Mouse (Mus musculus) layer of hippocampus, adult 18-20 months (tissue): ENCODE measurements at regions not wholly inside any gene's neighbourhood (a gene's known extent, or its start where the extent isn't known, plus 50 kb on each side); places are given as distances from the start of the nearest gene placed in this dataset.

Source experiments
- DNase-seq, 2 experiments: peaks; one replicate each; pipeline ENCODE4 v3.0.0; 2022; ENCODE audit warnings: low spot score in 2 of 2

- DNase-seq, result no peak
Observed at GRCm38 (mm10) chr1:142838663-142839062, 801.8 kb upstream of the B3galt2 start.

DNA sequence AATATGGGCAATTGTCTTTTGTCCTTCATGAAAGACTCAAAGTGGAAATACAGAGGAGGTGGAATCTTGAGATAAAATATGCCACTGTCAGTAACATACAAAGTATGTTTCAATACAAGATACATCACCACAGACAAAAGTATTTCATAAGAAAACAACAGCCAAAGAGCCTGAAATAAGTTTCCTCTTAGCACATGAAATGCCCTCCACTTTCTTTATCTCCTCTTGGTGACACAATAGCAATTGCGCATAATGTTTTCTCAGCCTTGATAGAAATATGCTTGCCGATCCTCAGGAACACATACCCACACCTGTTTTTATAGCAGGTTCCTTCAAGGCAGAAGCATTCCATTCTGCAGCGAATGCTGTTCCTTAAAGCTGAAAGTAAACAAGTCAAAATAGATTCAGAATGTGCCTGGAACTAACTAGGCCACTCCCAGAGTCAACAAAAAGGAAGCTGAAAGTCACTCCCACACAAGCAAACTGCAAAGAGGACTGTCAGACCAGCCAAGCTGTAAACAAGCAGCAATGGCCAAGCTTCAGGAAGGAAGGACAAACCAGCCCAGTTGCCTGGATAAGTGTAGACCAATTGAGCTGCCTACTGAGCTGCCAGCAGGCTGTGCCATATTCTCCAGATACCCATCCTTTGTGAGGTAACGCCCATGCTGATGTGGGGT is 773.3 kb upstream of the B3galt2 start:
- DNase-seq, result no peak

GRCm38 (mm10) chr1:142891842-142892241 is 748.6 kb upstream of the B3galt2 start:
- no peak for DNase-seq

GRCm38 (mm10) chr1:142893156-142893555 is 747.3 kb upstream of the B3galt2 start:
- DNase-seq, result no peak

GRCm38 (mm10) chr1:142894145-142894544 is 746.3 kb upstream of the B3galt2 start:
- no peak for DNase-seq

- DNase-seq, result no peak
Observed at GRCm38 (mm10) chr1:142895081-142895480, 745.4 kb upstream of the B3galt2 start.

DNA sequence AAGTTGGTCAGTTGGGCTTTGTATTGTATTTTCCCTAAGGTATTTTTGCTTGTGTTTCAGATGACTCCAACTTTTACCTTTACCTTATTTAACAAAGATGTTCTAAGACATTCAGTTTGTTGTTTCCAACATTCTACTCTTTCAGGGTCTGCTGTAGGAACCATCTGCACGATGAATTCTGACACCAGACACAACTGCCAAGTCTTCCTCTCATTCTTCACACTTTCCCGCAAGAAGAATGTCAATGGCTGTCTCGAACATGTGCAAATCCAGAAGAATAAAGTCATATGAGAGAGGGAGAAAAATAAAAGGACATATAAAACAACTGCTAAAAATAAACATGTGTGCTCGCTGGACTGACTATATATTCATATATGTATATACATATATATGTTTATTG is 730.6 kb upstream of the B3galt2 start:
- no peak for DNase-seq

- DNase-seq, result no peak
Observed at GRCm38 (mm10) chr1:142956686-142957085, 683.8 kb upstream of the B3galt2 start.

GRCm38 (mm10) chr1:142971475-142971874 is 669.0 kb upstream of the B3galt2 start:
- no peak for DNase-seq

DNA sequence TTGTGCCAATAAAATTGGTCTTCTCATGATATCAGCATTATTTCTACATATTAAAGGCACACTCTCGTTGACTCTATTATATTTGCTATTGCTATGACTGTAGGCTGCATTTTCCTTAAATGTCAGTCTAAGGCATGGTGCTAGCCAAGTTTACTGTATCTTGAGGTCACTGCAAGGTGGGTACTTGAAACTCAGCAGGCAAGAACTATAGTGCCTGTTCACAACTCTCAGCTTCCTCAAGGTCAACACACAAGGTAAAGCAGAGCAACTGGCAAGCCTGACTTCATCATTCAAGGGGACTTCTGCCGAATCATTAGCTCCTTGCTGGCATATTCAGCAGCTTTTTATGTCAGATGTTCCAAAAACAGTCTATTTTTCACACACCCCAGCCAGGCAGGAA is 667.1 kb upstream of the B3galt2 start:
- DNase-seq, result no peak

DNA sequence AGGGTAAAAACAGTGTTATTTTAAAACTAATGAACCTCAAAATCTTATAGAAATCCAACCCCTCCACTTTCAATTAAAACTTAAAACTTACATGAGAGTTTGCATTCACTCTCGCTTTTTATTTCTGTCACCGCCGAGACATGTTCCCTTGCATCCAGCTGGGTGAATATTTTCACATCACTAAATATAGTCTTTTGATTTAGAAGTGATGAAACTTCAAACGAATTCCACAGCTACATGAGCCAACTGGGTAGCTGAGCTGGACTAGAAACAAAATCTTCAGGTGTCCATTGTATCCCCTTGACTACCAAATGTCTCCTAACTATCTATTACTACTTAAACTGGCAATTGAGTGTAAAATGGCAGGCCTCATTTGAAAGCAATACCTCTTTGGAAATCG is 657.5 kb upstream of the B3galt2 start:
- DNase-seq, result no peak

DNA sequence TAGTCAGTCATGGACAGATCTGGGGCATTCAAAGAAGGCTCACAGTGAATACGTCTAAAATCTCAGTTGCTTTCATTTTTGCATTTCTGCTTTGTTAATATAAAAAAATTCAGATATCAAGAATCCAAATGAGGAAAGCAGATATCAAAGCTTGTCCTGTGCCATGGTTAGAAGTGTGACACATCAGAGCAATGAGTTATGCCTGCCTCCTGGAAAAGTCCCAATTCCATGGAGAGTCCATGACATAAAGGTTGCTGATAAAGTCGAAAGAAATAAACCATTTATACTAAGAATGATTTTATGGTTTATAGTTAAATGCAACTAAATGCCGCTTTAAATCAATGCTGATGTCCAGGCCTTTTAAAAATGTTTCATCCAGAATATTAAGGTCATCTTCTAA is 656.8 kb upstream of the B3galt2 start:
- no peak for DNase-seq

- no peak for DNase-seq
Observed at GRCm38 (mm10) chr1:142985516-142985915, 654.9 kb upstream of the B3galt2 start.

GRCm38 (mm10) chr1:143000216-143000615 is 640.2 kb upstream of the B3galt2 start:
- DNase-seq, result no peak

- no peak for DNase-seq
Observed at GRCm38 (mm10) chr1:143001112-143001511, 639.4 kb upstream of the B3galt2 start.

DNA sequence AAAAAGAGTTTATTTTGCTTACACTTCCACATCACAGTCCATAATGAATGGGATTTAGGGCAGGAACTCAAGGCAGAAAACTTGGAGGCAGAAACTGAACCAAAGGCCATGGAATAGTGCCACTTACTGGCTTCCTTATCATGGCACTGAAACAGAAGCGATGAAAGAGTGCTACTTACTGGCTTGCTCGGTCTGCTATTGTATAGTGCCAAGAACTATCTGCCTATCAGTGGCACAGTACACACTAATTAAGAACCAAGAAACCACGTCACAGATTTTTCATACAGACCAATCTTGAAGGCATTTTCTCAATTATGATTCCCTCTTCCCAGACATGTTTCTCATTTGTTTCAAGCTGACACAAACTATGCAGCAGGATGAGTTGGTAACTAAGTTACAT is 634.4 kb upstream of the B3galt2 start:
- no peak for DNase-seq

GRCm38 (mm10) chr1:143019982-143020381 is 620.5 kb upstream of the B3galt2 start:
- DNase-seq, result no peak

GRCm38 (mm10) chr1:143053161-143053560 is 587.3 kb upstream of the B3galt2 start:
- peak in 1 of 2 experiments; percentile 31 for DNase-seq

DNA sequence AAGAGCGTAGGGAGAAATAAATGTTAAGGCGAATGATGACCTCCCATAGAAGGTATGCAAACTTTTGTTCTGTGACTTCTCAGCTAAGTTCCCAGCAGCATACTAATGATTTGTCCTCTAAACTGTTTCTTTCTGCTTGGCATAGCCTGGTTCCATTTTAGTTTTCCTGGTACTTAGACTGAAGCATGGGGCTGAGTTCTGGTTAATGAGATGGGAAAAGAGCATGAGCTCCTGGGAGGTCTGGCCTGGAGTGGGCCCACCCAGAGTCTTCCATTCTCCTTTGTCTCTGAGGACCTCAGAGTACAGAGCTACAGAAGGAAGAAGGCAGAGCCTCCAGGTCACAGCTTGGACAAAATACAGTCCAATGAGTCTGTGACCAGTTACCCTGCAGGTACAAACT is 586.9 kb upstream of the B3galt2 start:
- peak in 1 of 2 experiments; percentile 44 for DNase-seq

DNA sequence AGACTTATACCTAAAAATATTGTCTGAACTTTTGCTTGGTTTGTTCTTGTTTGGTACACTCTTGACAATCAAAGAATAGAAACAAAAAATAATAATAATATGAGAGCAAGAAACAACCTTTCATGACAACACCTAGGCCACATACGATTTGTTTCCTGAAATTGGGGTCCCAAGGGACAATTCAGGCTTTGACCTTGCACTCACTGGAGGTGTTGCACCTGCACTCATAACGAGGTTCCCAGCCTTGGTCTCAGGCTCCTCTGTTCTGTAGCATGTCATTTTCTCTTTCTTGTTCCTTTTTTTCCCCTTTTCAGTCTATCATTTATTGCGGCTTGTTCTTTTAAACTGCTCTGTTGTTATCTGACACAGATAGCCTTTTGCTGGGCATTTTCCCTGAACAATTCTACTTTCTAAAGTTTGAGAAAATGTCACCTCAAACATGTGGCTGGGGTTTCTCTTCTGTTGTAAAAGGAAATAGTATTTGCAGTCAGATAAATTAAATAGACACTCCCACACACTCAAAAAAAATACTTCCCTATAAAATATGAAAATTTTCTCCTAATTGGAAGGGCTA is 585.9 kb upstream of the B3galt2 start:
- DNase-seq, result no peak

- DNase-seq, result no peak
Observed at GRCm38 (mm10) chr1:143060698-143061576, 579.5 kb upstream of the B3galt2 start.

DNA sequence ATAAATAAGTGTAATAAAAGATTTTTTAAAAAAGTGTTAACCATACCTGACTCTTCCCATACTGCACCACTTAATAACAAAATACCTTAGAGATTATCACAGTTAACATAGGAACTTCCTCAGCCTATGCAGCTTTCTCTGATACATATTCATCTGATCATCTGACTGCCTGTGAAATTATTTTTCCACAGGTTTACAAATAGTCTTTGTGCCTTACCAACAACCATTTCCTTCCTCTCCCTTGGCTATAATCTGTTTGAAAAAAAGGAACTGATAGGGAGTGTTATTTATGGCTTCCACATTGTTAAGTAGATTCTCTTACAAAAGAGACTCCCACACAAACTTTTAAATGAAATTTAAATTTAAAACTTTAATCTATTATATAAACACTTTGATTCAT is 575.0 kb upstream of the B3galt2 start:
- no peak for DNase-seq
